Mouse (Mus musculus): ENCODE measurements around the gene Slc16a2. TPM values are rescaled to one million over a fixed set of nuclear protein-coding genes. Genes with fewer than 3 reads are reported as not detected.

Slc16a2 gene
- polyA plus RNA-seq, 1 experiment from 2014 or later, result 21.4 TPM

DNA sequence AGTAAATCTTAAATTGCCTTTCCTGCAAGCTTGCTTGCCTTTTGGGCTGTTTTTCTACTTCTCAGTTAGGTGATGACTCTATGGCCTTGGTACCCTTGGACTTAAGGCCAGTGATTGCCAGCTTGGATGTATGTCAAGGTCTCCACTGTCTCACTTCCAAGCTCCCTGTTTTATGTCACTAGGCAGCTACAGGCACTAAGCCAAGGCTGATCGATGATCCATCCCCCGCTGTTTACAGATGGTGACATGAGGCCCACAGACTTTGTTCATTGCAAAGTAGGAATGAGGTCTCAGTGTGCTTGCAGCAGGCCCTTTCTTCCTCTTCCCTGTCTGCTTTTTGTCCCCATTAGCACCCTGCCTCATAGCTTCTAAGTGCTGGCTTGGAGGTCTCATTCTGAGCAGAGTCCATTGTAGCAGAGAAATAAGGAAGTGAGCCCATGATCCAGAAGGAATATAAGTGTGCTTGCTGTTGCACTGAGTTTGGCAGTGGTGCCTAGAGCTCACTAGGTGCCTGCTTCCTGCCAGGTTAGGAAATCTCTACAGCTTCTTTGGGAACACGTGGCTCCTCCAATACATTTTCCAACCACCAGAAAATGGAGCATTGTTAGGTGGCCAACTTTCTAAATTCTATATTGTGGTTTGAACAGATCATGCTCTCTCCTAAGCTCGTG lies 89.6 kb downstream of the Slc16a2 start:
- no peak overlapping the region for H3K4me3 ChIP-seq (ENCODE audit: low read depth, low read length)
- no peaks in the 10 kb centered on the region for H3K36me3 ChIP-seq (ENCODE audit: insufficient read depth, low read length)
- no peak overlapping the region for H3K4me2 ChIP-seq (replicated peaks; ENCODE audit: low read depth, low read length)
- no peak overlapping the region for H3K27ac ChIP-seq (ENCODE audit: low read length)
- no peaks in the 10 kb centered on the region for H3K9me3 ChIP-seq (ENCODE audit: low read length)
- no peaks in the 10 kb centered on the region for H3K4me1 ChIP-seq (ENCODE audit: insufficient read depth, low read depth, low read length)
- ATAC-seq, result no peak
- 68% methylated on average over 4 of the region's 4 CpGs for WGBS
- peaks cover 4% of the 10 kb centered on the region; the same call in 1 of the 2 replicates for H3K27me3 ChIP-seq (replicated peaks; ENCODE audit: insufficient read depth, low read length)
- TF ChIP-seq EP300 (IDR thresholded peaks at IDR 0.05) (no peak), CTCF (IDR thresholded peaks at IDR 0.05) (no peak)
- DNase-seq (ENCODE audit: low spot score), result no peak
- H3K9ac ChIP-seq (replicated peaks; ENCODE audit: low read depth), result no peak overlapping the region

DNA sequence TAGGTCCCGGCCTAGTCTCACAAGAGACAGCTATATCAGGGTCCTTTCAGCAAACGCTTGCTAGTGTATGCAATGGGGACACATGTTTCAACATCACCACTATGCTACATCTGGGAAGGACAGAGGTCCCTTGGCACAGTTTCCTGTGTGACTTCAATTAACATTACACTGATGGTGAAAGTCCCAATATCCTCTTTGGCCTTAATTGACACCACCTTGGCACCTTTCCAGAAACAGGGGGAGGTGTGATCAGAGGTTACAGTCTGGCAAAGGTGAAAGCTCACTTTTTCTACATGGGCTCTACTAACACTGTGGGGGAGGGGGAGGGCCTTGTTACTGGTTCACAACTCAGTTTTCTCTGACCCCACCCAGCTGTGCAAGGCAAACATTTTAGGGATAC lies 99.3 kb downstream of the Slc16a2 start:
- Histone ChIP-seq H3K27me3 (replicated peaks; ENCODE audit: insufficient read depth, low read length) (no peaks in the 10 kb centered on the region), H3K4me2 (replicated peaks; ENCODE audit: low read depth, low read length) (no peak overlapping the region), H3K9me3 (ENCODE audit: low read length) (no peaks in the 10 kb centered on the region), H3K9ac (replicated peaks; ENCODE audit: low read depth) (no peak overlapping the region), H3K27ac (ENCODE audit: low read length) (no peak overlapping the region), H3K36me3 (ENCODE audit: insufficient read depth, low read length) (no peaks in the 10 kb centered on the region), H3K4me1 (ENCODE audit: insufficient read depth, low read depth, low read length) (no peaks in the 10 kb centered on the region), H3K4me3 (ENCODE audit: low read depth, low read length) (no peak overlapping the region)
- TF ChIP-seq EP300 (IDR thresholded peaks at IDR 0.05) (no peak), CTCF (IDR thresholded peaks at IDR 0.05) (no peak)
- ATAC-seq (peak; percentile 52), DNase-seq (ENCODE audit: low spot score) (peak; percentile 28)
- WGBS, result 44% methylated on average over 2 of the region's 2 CpGs

DNA sequence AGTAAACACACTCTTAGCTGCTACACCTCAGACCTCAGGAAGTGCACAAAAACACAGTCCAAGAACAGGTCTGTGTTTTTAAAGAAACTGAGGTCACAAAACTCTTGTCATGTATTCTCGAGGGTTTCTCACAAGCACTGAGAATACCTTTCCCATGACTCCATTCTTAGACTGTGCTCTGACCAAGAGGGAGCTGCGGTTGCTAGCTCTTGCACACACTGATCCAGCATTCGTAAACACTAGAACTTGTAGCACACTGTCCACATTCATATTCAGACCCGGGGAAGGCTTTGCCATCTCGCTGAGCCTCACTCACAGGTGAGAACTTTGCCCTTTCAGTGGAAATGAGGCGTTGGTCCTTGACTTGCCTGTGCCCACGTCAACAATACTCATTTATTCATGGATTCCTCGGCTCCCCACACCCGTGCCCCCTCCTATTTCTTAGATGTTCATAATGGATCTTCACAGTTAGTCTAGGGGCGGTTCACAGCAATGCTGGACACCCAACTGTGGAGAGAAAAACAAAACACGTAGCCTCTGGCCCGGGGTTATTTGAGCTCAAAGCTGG lies 102.1 kb downstream of the Slc16a2 start:
- Histone ChIP-seq H3K9me3 (ENCODE audit: low read length) (no peaks in the 10 kb centered on the region), H3K4me2 (replicated peaks; ENCODE audit: low read depth, low read length) (no peak overlapping the region), H3K27me3 (replicated peaks; ENCODE audit: insufficient read depth, low read length) (no peaks in the 10 kb centered on the region), H3K4me1 (ENCODE audit: insufficient read depth, low read depth, low read length) (no peaks in the 10 kb centered on the region), H3K27ac (ENCODE audit: low read length) (peak overlapping the region; percentile 26; the same call in 1 of the 2 replicates), H3K9ac (replicated peaks; ENCODE audit: low read depth) (no peak overlapping the region), H3K4me3 (ENCODE audit: low read depth, low read length) (no peak overlapping the region), H3K36me3 (ENCODE audit: insufficient read depth, low read length) (no peaks in the 10 kb centered on the region)
- 46% methylated on average over 12 of the region's 12 CpGs for WGBS
- DNase-seq (ENCODE audit: low spot score) (peak; percentile 65), ATAC-seq (peak; percentile 90)
- TF ChIP-seq EP300 (IDR thresholded peaks at IDR 0.05), result peak; percentile 45; the same call in 1 of the 2 replicates
- TF ChIP-seq CTCF (IDR thresholded peaks at IDR 0.05), result no peak

DNA sequence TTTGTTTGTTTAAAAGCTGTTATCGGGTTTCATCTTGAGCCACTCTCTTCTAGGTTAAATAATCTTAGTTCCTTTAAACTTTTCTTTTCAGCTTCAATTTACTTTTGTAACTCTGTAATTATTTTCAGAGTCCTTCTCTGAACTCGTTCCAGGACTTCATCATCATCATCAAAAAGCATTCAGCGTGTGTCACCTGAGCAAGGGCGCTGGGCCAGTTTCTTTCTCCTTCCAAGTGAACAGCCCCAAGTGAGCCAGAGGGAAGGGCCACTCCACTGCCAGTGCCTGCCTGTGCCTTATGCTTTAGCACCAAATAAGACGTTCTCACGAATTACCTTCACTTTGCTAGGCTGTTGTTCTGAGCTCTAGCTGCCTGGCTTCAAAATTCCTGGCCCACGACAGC lies 108.9 kb downstream of the Slc16a2 start:
- TF ChIP-seq EP300 (IDR thresholded peaks at IDR 0.05), result no peak
- TF ChIP-seq CTCF (IDR thresholded peaks at IDR 0.05), result no peak

DNA sequence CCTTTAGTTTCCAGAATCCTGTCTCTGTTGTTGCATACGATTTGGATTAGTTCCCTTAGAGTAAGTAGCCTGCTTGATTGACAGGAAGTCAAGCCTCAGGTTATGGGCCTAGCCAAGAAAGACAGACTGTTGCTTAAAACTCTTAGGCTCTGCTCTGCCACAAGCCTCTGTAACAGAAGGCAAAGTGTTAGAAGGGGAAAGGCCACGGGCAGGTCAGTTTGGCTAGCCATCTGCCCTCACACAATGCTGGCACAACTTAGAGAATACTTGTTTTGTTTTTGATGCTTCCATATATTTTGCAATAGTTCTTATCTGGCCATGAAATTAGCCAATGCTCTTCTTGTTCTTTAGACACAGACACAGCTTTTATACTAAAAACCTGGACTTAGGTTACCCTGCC lies 112.1 kb downstream of the Slc16a2 start:
- Histone ChIP-seq H3K9me3 (ENCODE audit: low read length) (no peaks in the 10 kb centered on the region), H3K27ac (ENCODE audit: low read length) (no peak overlapping the region), H3K4me2 (replicated peaks; ENCODE audit: low read depth, low read length) (no peak overlapping the region), H3K4me3 (ENCODE audit: low read depth, low read length) (no peak overlapping the region), H3K27me3 (replicated peaks; ENCODE audit: insufficient read depth, low read length) (no peaks in the 10 kb centered on the region), H3K4me1 (ENCODE audit: insufficient read depth, low read depth, low read length) (no peaks in the 10 kb centered on the region), H3K9ac (replicated peaks; ENCODE audit: low read depth) (no peak overlapping the region), H3K36me3 (ENCODE audit: insufficient read depth, low read length) (no peaks in the 10 kb centered on the region)
- TF ChIP-seq CTCF (IDR thresholded peaks at IDR 0.05), result no peak
- no peak for TF ChIP-seq EP300 (IDR thresholded peaks at IDR 0.05)
- WGBS, result 42% methylated on average over 2 of the region's 2 CpGs
- ATAC-seq (no peak), DNase-seq (ENCODE audit: low spot score) (no peak)

More for the DNA sequence above, 108.9 kb downstream of the Slc16a2 start:
- no peaks in the 10 kb centered on the region for H3K36me3 ChIP-seq (ENCODE audit: insufficient read depth, low read length)
- no peak overlapping the region for H3K4me2 ChIP-seq (replicated peaks; ENCODE audit: low read depth, low read length)
- 0 out of 2 replicates have a peak overlapping the region, but pooled peaks have one; percentile 26 for H3K27ac ChIP-seq (ENCODE audit: low read length)
- H3K9me3 ChIP-seq (ENCODE audit: low read length), result no peaks in the 10 kb centered on the region
- no peak for DNase-seq (ENCODE audit: low spot score)
- no peak overlapping the region for H3K4me3 ChIP-seq (ENCODE audit: low read depth, low read length)
- peak; percentile 57; the same call in 1 of the 2 replicates for ATAC-seq
- WGBS, result 45% methylated on average over 7 of the region's 7 CpGs
- H3K9ac ChIP-seq (replicated peaks; ENCODE audit: low read depth), result no peak overlapping the region
- H3K27me3 ChIP-seq (replicated peaks; ENCODE audit: insufficient read depth, low read length), result no peaks in the 10 kb centered on the region
- H3K4me1 ChIP-seq (ENCODE audit: insufficient read depth, low read depth, low read length), result no peaks in the 10 kb centered on the region

DNA sequence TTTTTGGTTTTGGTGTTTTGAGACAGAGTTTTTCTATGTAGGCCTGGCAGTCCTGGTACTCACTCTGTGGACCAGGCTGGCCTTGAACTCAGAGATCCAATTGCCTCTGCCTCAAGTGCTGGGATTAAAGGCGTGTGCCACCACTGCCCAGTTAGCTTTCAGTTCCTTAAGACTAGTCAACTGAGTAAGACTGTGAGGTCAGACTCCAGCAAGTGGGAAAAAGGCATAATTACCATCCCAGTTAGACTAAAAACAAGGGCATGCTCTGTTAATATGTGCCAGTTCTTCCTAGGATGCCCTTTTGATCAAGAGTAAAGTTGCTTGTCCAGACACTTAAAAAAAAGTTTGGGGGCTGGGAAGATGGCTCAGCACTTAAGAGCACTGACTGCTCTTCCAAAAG lies 113.2 kb downstream of the Slc16a2 start:
- DNase-seq (ENCODE audit: low spot score) (no peak), ATAC-seq (no peak)
- H3K4me3 ChIP-seq (ENCODE audit: low read depth, low read length), result no peak overlapping the region
- H3K9ac ChIP-seq (replicated peaks; ENCODE audit: low read depth), result no peak overlapping the region
- no peaks in the 10 kb centered on the region for H3K4me1 ChIP-seq (ENCODE audit: insufficient read depth, low read depth, low read length)
- TF ChIP-seq EP300 (IDR thresholded peaks at IDR 0.05) (no peak), CTCF (IDR thresholded peaks at IDR 0.05) (no peak)
- no peaks in the 10 kb centered on the region for H3K27me3 ChIP-seq (replicated peaks; ENCODE audit: insufficient read depth, low read length)
- 87% methylated on average over 1 of the region's 1 CpGs for WGBS
- H3K36me3 ChIP-seq (ENCODE audit: insufficient read depth, low read length), result no peaks in the 10 kb centered on the region
- H3K27ac ChIP-seq (ENCODE audit: low read length), result no peak overlapping the region
- no peak overlapping the region for H3K4me2 ChIP-seq (replicated peaks; ENCODE audit: low read depth, low read length)
- H3K9me3 ChIP-seq (ENCODE audit: low read length), result no peaks in the 10 kb centered on the region

Measured in lung, postnatal 0 days (tissue).